Mouse (Mus musculus): ENCODE measurements around the gene Lipc. TPM values are rescaled to one million over a fixed set of nuclear protein-coding genes. Genes with fewer than 3 reads are reported as not detected.

The Lipc gene
- polyA plus RNA-seq, 1 experiment from 2014 or later, result not detected

DNA sequence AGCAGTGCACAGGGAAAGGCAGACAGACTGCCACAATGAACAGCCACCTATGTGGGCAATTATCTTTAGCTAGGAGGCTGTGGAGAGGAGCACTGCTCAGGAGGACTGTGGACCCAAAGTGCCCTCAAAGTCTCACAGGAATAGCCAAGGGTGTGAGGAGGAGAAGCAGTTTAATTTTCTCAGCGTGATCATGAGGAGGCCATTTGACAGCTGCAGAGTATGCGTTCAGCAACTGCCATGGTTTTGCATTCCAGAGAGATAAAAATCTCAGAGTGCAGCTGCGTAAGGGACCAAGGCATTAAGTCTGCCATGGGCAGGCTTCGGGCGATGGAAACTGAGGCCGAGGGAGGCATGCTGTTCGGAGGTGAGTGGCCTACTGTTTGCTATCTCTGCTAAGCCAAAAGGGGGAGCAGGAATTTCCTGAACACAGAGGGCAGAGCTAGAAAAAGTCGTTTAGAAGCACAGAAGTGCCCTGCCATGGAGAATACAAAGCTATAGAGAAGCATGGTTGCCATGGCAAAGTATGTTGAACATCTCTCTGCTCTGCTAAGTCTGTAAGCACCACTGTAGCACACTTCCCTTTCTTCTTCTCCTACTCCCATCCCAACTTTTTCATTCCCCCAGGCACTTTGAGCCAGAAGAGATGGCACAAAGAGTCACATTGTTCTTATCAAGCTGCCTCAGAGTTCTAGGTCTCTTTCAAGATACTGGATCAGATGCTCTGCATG, 151.3 kb downstream of the Lipc start:
- H3K27ac ChIP-seq, result no peak overlapping the region
- no peak for ATAC-seq
- 61% methylated on average over 8 of the region's 8 CpGs for WGBS

DNA sequence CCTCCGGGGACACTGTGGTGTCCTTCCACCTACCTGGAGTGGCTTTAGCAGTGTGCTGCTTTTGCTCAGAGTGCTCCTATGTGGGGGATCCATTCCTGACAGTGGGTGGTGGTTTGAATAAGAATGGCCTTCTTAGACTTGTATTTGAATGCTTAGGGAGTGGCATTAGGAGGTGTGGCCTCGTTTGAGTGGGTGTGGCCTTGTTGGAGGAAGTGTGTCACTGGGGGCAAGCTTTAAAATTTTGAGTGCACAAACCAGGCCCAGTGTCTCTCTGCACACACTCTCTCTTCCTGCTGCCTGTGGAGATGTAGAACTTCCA, 156.6 kb downstream of the Lipc start:
- H3K4me3 ChIP-seq (replicated peaks), result no peak overlapping the region

More for the DNA sequence above, 151.3 kb downstream of the Lipc start:
- no peak overlapping the region for H3K4me2 ChIP-seq (replicated peaks)
- H3K4me1 ChIP-seq (replicated peaks), result peaks cover 7% of the 10 kb centered on the region
- no peaks in the 10 kb centered on the region for H3K27me3 ChIP-seq
- H3K9me3 ChIP-seq, result no peaks in the 10 kb centered on the region
- H3K4me3 ChIP-seq (replicated peaks), result no peak overlapping the region
- H3K9ac ChIP-seq (replicated peaks), result no peak overlapping the region
- no peaks in the 10 kb centered on the region for H3K36me3 ChIP-seq

DNA sequence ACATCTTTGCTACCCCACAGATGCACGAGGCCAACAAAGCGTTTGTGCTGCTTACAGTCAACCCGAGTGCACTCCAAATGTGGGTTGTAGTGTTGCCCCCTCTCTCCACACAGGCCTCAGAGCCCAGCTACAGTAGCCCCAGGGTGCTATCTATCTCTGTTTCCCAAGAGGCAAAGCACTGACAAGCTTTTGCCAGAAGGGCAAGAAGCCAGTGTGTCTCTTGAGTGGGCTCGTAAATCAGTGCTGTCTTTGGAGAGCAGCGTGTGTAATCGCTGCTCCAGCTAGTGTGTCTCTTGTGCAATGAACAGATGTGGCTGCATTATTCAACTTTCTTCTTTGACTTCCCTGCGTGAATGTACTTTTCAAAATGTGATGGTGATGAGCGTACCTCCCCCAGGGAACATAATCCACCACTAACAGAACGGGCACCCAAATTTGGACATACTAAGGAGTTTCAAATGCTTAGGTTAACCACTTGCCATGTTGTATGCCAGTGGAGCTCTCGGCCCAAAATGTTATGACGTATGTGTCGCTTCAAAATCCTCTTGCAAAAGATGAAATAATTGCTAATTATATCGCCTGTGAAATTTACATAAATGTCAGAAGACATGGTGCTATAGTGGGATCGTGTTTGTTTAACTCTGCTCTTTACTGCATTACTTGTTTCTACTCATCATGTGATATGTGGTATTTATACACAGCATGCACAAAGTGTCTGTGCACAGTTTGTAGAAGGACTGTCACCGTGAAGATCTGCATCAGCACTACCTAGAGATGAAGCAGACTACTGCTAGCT, 157.2 kb downstream of the Lipc start:
- Histone ChIP-seq H3K9ac (replicated peaks) (no peak overlapping the region), H3K36me3 (no peaks in the 10 kb centered on the region), H3K4me3 (replicated peaks) (no peak overlapping the region), H3K27me3 (no peaks in the 10 kb centered on the region), H3K4me1 (replicated peaks) (no peaks in the 10 kb centered on the region), H3K4me2 (replicated peaks) (no peak overlapping the region), H3K9me3 (no peaks in the 10 kb centered on the region), H3K27ac (no peak overlapping the region)
- 84% methylated on average over 15 of the region's 15 CpGs for WGBS
- ATAC-seq, result no peak

More for the DNA sequence above, 156.6 kb downstream of the Lipc start:
- no peaks in the 10 kb centered on the region; the same call in 1 of the 2 replicates for H3K4me1 ChIP-seq (replicated peaks)
- no peak overlapping the region for H3K9ac ChIP-seq (replicated peaks)
- no peaks in the 10 kb centered on the region for H3K36me3 ChIP-seq
- H3K27me3 ChIP-seq, result no peaks in the 10 kb centered on the region
- WGBS, result 59% methylated on average over 2 of the region's 2 CpGs
- ATAC-seq, result no peak
- no peak overlapping the region for H3K4me2 ChIP-seq (replicated peaks)
- H3K9me3 ChIP-seq, result no peaks in the 10 kb centered on the region
- no peak overlapping the region for H3K27ac ChIP-seq

DNA sequence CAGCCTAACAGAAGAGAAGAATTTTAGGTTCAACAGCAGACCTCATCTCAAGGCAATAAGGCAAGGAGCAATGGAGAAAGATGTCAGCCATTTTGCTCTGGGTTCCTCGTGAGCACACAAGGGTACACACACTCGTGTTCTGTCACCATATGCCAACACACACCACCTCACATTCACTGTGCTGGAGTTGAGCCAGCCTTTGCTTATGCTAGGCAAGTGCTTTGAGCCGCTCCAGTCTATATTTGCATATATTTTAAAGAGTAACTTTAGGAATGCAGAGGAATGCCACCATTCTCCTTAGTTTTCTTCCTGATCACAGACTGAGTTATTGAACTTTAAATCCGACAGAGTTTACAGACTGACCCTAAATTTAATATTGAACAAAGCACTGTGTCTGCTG, 161.4 kb downstream of the Lipc start:
- WGBS, result 87% methylated on average over 4 of the region's 4 CpGs
- no peak overlapping the region for H3K4me3 ChIP-seq (replicated peaks)
- H3K4me2 ChIP-seq (replicated peaks), result no peak overlapping the region
- no peaks in the 10 kb centered on the region for H3K4me1 ChIP-seq (replicated peaks)
- H3K36me3 ChIP-seq, result no peaks in the 10 kb centered on the region
- H3K9me3 ChIP-seq, result no peaks in the 10 kb centered on the region
- ATAC-seq, result no peak
- no peaks in the 10 kb centered on the region for H3K27me3 ChIP-seq
- H3K27ac ChIP-seq, result no peak overlapping the region
- no peak overlapping the region for H3K9ac ChIP-seq (replicated peaks)

DNA sequence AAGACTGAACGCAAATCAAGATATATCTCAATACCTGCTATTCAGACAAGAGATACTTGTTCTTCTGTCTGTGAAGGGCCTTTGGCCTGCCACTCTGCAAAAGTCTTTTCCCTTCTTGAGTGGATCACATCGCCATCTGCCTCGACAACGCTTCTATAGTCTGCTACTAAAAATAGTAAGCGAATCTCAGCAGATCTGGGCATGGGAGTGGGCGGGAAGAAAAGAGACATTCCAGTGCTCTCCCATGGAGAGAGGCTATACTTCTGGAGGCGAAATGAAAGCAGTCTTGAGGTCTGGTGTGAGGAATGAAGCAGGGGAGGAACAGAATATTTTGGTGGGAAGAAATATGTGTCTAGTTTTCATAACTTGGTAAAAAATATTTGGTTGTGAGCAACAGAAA, 163.3 kb downstream of the Lipc start:
- no peak overlapping the region for H3K4me2 ChIP-seq (replicated peaks)
- ATAC-seq, result no peak
- no peak overlapping the region for H3K27ac ChIP-seq
- no peaks in the 10 kb centered on the region for H3K9me3 ChIP-seq
- H3K4me1 ChIP-seq (replicated peaks), result no peaks in the 10 kb centered on the region
- WGBS, result 75% methylated on average over 7 of the region's 7 CpGs
- H3K9ac ChIP-seq (replicated peaks), result no peak overlapping the region
- H3K36me3 ChIP-seq, result no peaks in the 10 kb centered on the region; the same call in 1 of the 2 replicates
- no peak overlapping the region for H3K4me3 ChIP-seq (replicated peaks)
- no peaks in the 10 kb centered on the region for H3K27me3 ChIP-seq

DNA sequence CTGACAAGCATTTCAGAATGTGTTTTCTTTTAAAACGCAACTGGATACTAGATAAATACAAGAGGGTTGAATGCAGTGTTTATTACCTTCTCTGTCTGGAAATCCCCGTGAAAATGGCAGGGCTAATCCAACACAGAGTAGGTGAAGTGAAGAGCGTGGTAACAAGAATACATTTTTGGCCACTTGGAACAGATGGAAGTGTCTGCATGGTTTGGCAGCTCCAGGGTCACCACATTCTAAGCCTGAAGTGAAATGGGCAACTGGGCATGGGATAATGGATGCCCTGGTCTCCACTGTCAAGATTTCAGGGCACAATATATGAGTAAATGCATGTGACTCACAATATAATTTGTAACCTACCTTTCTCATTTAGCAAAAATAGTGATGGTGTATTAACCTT, 169.8 kb downstream of the Lipc start:
- Histone ChIP-seq H3K4me1 (replicated peaks) (no peaks in the 10 kb centered on the region), H3K27ac (no peak overlapping the region), H3K4me3 (replicated peaks) (no peak overlapping the region), H3K4me2 (replicated peaks) (no peak overlapping the region), H3K9ac (replicated peaks) (no peak overlapping the region), H3K36me3 (peaks cover 14% of the 10 kb centered on the region; the same call in 1 of the 2 replicates), H3K9me3 (no peaks in the 10 kb centered on the region), H3K27me3 (no peaks in the 10 kb centered on the region)
- ATAC-seq, result no peak
- 77% methylated on average over 3 of the region's 3 CpGs for WGBS

DNA sequence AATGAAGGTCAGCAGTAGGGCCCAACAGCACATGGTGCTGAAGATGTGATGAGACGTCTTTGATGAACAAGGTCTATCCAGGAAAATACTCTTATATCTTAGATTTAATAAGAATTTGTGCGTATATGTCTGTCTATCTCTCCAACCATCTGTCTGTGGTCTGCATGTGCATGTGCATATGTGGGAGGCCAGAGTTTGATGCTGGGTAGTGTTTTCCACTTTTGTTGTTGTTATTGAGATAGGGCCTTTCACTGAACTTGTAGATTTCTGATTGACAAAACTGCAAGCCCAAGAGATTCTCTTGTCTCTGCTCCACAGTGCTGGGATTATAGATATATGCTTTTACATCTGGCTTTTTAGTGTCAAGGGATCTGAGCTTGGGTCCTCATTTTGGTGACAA, 176.5 kb downstream of the Lipc start:
- Histone ChIP-seq H3K9me3 (no peaks in the 10 kb centered on the region), H3K9ac (replicated peaks) (no peak overlapping the region), H3K4me1 (replicated peaks) (no peaks in the 10 kb centered on the region), H3K27ac (no peak overlapping the region), H3K4me3 (replicated peaks) (no peak overlapping the region), H3K36me3 (peaks cover 26% of the 10 kb centered on the region), H3K27me3 (no peaks in the 10 kb centered on the region), H3K4me2 (replicated peaks) (no peak overlapping the region)
- no peak for ATAC-seq
- 91% methylated on average over 2 of the region's 2 CpGs for WGBS

DNA sequence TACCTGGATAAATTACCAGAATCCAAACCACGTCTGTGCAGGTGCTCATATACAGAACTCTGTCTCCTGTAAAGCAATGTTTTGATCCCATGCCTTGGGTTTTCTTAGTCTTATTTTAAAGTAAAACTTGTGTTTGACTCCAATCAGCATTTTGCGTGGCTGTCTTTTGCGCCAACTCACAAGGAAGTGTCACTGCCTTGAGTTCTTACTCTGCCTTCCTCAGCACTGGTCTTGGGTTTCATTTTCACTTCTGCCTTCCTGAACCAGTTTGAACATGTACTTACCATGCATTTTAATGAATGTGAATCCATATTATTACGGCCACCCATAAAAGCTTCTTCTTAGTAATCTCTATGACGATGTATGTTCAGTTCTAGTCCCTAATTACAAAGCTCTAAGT, 191.1 kb downstream of the Lipc start:
- no peaks in the 10 kb centered on the region for H3K9me3 ChIP-seq
- H3K9ac ChIP-seq (replicated peaks), result no peak overlapping the region
- H3K27me3 ChIP-seq, result no peaks in the 10 kb centered on the region
- no peak overlapping the region for H3K4me2 ChIP-seq (replicated peaks)
- WGBS, result 93% methylated on average over 5 of the region's 5 CpGs
- ATAC-seq, result no peak
- no peak overlapping the region for H3K27ac ChIP-seq
- peaks cover 35% of the 10 kb centered on the region for H3K36me3 ChIP-seq
- H3K4me1 ChIP-seq (replicated peaks), result no peaks in the 10 kb centered on the region
- H3K4me3 ChIP-seq (replicated peaks), result no peak overlapping the region

DNA sequence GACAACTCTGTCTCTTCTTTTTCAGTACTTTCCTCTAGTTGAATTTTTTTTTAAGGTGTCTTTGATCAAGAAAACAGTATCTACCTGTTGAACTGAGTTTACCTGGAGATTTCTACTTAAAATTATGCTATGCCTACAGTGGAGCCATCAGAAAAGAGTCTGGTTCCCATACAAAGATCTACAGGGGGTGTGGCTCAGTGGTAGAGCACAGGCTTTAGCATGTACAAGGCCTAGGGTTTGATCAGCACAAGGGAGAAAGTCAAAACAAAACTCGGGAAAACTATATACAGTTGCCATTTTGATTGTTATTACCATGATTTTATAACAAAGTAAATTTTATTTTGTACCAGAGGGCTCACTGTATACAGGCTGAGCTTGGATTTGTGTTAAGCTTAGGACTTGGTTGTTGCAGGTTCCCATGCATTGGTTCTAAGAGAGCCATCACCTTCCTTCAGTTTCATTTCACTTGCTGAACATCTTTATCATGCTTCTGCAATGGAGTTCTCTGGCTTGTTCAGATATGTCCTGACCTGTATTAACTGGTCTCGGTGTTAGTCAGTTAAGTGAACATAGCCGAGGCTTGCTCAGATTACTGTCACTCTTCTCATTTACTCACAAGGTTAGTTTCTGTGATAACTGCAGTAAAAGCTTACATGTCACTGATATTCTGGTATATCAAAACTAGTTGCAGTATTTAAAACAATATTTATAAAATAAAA, 200.4 kb downstream of the Lipc start:
- H3K9me3 ChIP-seq, result no peaks in the 10 kb centered on the region
- no peaks in the 10 kb centered on the region for H3K27me3 ChIP-seq
- H3K4me1 ChIP-seq (replicated peaks), result no peaks in the 10 kb centered on the region
- H3K9ac ChIP-seq (replicated peaks), result no peak overlapping the region
- WGBS, result 95% methylated on average over 3 of the region's 3 CpGs
- no peak for ATAC-seq
- H3K36me3 ChIP-seq, result peaks cover 38% of the 10 kb centered on the region
- H3K4me3 ChIP-seq (replicated peaks), result no peak overlapping the region
- H3K4me2 ChIP-seq (replicated peaks), result no peak overlapping the region
- no peak overlapping the region for H3K27ac ChIP-seq

Small RNAs within 50 kb of the gene (microRNA-seq; reads per million reads assigned to microRNA genes)
- gene Gm25149, result not detected

Other genes starting within 250 kb of the Lipc start
- gene Aqp9, start 216.5 kb upstream of the Lipc start, polyA plus RNA-seq (2015; fragmentation: Nextera tagmentation; extraction: Ambion mirVana), result 0.43 and 0.58 TPM in 2 replicates

All from midbrain, embryonic 13.5 days (tissue).